Mouse (Mus musculus): Measurements from ENCODE around the gene Il17rb. TPM values are rescaled to one million over a fixed set of nuclear protein-coding genes. Genes with fewer than 3 reads are reported as not detected.

The Il17rb gene
- polyA plus RNA-seq, 1 experiment from 2014 or later, result 1.2 TPM

DNA sequence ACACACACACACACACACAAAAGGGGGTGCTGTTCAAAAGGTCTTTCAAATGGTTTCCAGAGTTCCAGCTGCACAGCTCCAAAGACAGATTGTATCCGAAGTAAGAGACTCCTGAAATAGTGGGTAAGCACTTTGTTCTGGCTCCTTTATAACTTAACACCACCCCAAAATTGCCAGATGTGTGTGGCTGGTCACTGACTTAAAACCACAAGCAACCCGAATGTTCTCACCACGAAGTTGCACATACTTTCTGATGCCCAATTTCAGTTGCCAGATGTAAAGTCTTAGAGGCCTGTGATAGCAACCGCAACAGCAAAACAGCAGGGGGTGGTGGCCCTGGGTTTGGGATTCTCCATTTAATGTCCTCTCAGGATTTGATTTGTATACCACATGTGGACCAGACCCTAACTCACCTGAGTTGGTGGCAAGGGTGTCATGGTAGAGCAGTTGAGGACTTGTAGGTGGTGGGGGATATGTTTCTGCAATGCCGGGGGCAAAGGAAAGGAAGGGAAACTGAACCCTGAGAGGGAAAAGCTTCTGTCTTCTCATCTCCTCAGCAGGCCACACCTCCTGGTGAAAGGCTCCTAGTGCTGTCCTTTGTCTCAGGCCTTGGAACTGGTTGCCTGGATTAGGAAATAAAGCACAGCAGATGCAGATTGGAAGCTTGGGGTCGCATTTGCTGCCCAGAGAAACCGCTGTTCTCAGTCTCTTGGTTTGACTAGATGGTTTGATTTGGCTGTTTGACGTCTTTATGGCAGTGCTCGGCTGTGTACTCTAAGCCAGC is 11.3 kb upstream of the Il17rb start:
- Histone ChIP-seq H3K36me3 (ENCODE audit: control insufficient read depth, insufficient read depth, low read length) (no peaks in the 10 kb centered on the region), H3K4me1 (ENCODE audit: control insufficient read depth, insufficient read depth, low read length) (0 out of 2 replicates have a peak, but pooled peaks cover 5% of the 10 kb centered on the region), H3K9me3 (ENCODE audit: control insufficient read depth, low read length) (no peaks in the 10 kb centered on the region), H3K4me3 (ENCODE audit: low read depth, low read length) (no peak overlapping the region), H3K27me3 (ENCODE audit: control insufficient read depth, insufficient read depth, low read length) (no peaks in the 10 kb centered on the region), H3K9ac (ENCODE audit: low read length) (no peak overlapping the region), H3K27ac (replicated peaks; ENCODE audit: low read depth, low read length) (no peak overlapping the region), H3K4me2 (ENCODE audit: low read depth, severe bottlenecking) (no peak overlapping the region)
- 44% methylated on average over 9 of the region's 9 CpGs for WGBS
- no peak for ATAC-seq (ENCODE audit: insufficient number of reproducible peaks, low FRiP score, low TSS enrichment, low read depth)
- DNase-seq (ENCODE audit: low spot score), result no peak

DNA sequence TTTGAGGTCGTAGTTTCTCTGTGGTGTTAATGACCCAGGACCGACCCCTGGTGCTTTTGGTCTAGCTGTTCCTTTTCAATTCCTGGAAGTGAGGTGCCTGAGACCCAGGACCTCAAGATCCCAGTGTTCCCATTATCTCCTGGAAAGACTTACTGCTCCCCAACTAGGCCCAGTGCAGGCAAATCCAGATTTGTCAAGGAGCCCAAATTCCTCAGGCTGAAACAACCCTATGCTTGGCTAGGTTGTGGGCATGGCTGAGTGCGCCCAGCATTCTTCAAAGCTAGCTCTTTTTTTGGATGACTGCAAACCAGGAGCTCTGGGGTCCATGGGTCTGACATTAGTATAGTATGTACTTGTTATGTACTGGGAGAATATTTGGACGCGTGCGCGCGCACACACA is 10.7 kb upstream of the Il17rb start:
- H3K36me3 ChIP-seq (ENCODE audit: control insufficient read depth, insufficient read depth, low read length), result no peaks in the 10 kb centered on the region
- 92% methylated on average over 8 of the region's 8 CpGs for WGBS

DNA sequence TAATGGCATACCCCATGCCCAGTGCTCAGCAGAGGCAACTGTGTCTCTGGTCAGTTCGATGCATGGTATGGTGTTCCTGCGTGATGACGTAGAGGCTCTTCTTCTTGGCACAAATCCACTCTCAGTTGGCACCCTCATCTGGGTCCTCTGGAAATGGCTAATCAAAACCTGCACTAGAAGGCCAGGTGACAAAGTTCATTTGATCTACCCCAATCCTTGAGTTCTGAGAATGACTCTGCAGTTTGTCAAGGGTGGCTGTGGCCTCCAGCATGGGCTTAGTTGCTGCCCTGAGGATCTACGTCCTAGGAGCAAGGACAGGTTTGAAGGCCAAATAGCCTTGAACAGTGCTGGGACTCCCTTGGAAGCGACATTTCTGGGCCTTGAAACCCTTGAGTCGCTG is 10.2 kb upstream of the Il17rb start:
- no peak for DNase-seq (ENCODE audit: low spot score)
- no peak overlapping the region for H3K4me2 ChIP-seq (ENCODE audit: low read depth, severe bottlenecking)
- H3K27me3 ChIP-seq (ENCODE audit: control insufficient read depth, insufficient read depth, low read length), result no peaks in the 10 kb centered on the region
- H3K9me3 ChIP-seq (ENCODE audit: control insufficient read depth, low read length), result no peaks in the 10 kb centered on the region
- H3K36me3 ChIP-seq (ENCODE audit: control insufficient read depth, insufficient read depth, low read length), result no peaks in the 10 kb centered on the region
- no peak overlapping the region for H3K27ac ChIP-seq (replicated peaks; ENCODE audit: low read depth, low read length)
- H3K4me1 ChIP-seq (ENCODE audit: control insufficient read depth, insufficient read depth, low read length), result 0 out of 2 replicates have a peak, but pooled peaks cover 5% of the 10 kb centered on the region
- no peak overlapping the region for H3K9ac ChIP-seq (ENCODE audit: low read length)
- WGBS, result 93% methylated on average over 6 of the region's 6 CpGs
- no peak for ATAC-seq (ENCODE audit: insufficient number of reproducible peaks, low FRiP score, low TSS enrichment, low read depth)
- H3K4me3 ChIP-seq (ENCODE audit: low read depth, low read length), result no peak overlapping the region

More for the DNA sequence above, 10.7 kb upstream of the Il17rb start:
- no peaks in the 10 kb centered on the region for H3K27me3 ChIP-seq (ENCODE audit: control insufficient read depth, insufficient read depth, low read length)
- H3K9me3 ChIP-seq (ENCODE audit: control insufficient read depth, low read length), result no peaks in the 10 kb centered on the region
- H3K4me2 ChIP-seq (ENCODE audit: low read depth, severe bottlenecking), result no peak overlapping the region
- DNase-seq (ENCODE audit: low spot score), result no peak
- no peak overlapping the region for H3K4me3 ChIP-seq (ENCODE audit: low read depth, low read length)
- no peak for ATAC-seq (ENCODE audit: insufficient number of reproducible peaks, low FRiP score, low TSS enrichment, low read depth)
- 0 out of 2 replicates have a peak, but pooled peaks cover 5% of the 10 kb centered on the region for H3K4me1 ChIP-seq (ENCODE audit: control insufficient read depth, insufficient read depth, low read length)
- H3K9ac ChIP-seq (ENCODE audit: low read length), result no peak overlapping the region
- H3K27ac ChIP-seq (replicated peaks; ENCODE audit: low read depth, low read length), result no peak overlapping the region

DNA sequence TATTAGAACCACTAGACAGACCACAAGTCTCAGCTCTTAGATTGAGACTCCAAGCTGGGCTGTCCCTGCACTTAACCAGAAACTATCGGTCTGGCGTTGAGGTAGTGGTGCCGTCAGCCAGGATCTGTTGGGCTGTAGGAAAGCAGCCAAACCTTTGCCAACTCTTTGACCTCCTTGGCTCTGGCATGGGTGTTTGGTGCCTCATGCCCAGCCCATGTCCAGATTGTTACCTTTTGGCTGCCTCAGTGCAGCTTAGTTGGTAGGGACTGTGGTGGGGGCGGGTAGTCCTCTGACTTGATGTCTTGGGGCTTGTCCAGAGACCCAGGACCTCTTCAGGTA is 9.7 kb upstream of the Il17rb start:
- Histone ChIP-seq H3K4me1 (ENCODE audit: control insufficient read depth, insufficient read depth, low read length) (0 out of 2 replicates have a peak, but pooled peaks cover 5% of the 10 kb centered on the region), H3K4me3 (ENCODE audit: low read depth, low read length) (no peak overlapping the region), H3K4me2 (ENCODE audit: low read depth, severe bottlenecking) (no peak overlapping the region), H3K27ac (replicated peaks; ENCODE audit: low read depth, low read length) (no peak overlapping the region), H3K27me3 (ENCODE audit: control insufficient read depth, insufficient read depth, low read length) (no peaks in the 10 kb centered on the region), H3K9me3 (ENCODE audit: control insufficient read depth, low read length) (no peaks in the 10 kb centered on the region), H3K9ac (ENCODE audit: low read length) (no peak overlapping the region), H3K36me3 (ENCODE audit: control insufficient read depth, insufficient read depth, low read length) (no peaks in the 10 kb centered on the region)
- ATAC-seq (ENCODE audit: insufficient number of reproducible peaks, low FRiP score, low TSS enrichment, low read depth) (no peak), DNase-seq (ENCODE audit: low spot score) (no peak)
- WGBS, result 93% methylated on average over 4 of the region's 4 CpGs

DNA sequence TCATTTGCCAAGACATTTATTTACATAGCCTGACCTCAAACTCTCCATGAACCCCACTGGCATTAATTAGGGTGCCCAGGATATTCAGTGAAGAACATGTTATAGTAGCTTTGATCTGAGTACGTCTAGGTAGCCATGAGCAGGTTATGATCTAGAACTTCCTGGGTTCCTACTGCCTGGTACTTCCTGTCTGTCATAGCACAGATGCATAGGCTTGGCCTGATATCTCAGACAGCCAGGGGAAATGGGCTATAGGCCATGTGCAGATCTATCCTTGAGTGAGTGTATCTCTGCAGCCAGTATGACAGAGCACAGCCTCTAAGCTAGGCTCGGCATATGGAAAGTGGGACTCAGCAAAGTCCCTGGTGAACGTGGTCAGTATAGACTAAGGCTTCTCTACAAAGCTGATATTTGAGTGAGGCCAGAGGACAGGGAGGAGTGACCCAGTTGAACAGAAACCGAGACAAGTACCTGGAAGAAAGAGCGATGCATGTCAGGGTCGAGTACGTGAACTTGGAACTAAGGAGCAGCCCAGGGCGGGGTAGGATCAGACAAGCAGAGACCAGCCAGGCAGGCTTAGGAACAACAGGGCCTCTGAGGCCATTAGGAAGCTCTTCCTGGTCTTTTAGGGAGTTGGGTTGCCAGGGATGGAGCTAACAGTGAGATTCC is 9.2 kb upstream of the Il17rb start:
- Histone ChIP-seq H3K27me3 (ENCODE audit: control insufficient read depth, insufficient read depth, low read length) (no peaks in the 10 kb centered on the region), H3K27ac (replicated peaks; ENCODE audit: low read depth, low read length) (no peak overlapping the region), H3K9ac (ENCODE audit: low read length) (no peak overlapping the region), H3K9me3 (ENCODE audit: control insufficient read depth, low read length) (no peaks in the 10 kb centered on the region), H3K4me2 (ENCODE audit: low read depth, severe bottlenecking) (no peak overlapping the region), H3K4me3 (ENCODE audit: low read depth, low read length) (no peak overlapping the region), H3K4me1 (ENCODE audit: control insufficient read depth, insufficient read depth, low read length) (0 out of 2 replicates have a peak, but pooled peaks cover 5% of the 10 kb centered on the region), H3K36me3 (ENCODE audit: control insufficient read depth, insufficient read depth, low read length) (no peaks in the 10 kb centered on the region)
- WGBS, result 88% methylated on average over 8 of the region's 8 CpGs
- DNase-seq (ENCODE audit: low spot score), result no peak
- no peak for ATAC-seq (ENCODE audit: insufficient number of reproducible peaks, low FRiP score, low TSS enrichment, low read depth)

DNA sequence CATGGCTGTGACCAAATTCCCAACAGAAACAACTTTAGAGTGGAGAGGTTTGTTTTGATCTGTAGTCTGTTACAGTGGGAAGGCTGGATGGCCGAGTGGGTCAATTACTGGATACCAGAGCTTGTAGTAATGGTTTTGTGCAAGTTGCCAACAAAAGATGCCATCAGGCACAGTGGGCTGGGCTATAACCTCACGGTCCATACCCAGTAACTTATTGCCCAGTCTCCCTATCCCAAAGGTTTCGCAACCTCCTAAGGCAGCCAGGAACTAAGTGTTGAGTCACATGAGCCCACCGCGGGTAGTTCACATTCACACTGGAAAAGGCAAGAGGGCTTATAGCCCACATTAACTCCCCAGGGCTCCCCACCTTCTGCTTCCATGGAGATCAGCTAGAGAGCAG is 8.0 kb upstream of the Il17rb start:
- Histone ChIP-seq H3K27me3 (ENCODE audit: control insufficient read depth, insufficient read depth, low read length) (no peaks in the 10 kb centered on the region), H3K36me3 (ENCODE audit: control insufficient read depth, insufficient read depth, low read length) (no peaks in the 10 kb centered on the region), H3K4me3 (ENCODE audit: low read depth, low read length) (no peak overlapping the region), H3K27ac (replicated peaks; ENCODE audit: low read depth, low read length) (no peak overlapping the region), H3K4me2 (ENCODE audit: low read depth, severe bottlenecking) (no peak overlapping the region), H3K4me1 (ENCODE audit: control insufficient read depth, insufficient read depth, low read length) (0 out of 2 replicates have a peak, but pooled peaks cover 5% of the 10 kb centered on the region), H3K9me3 (ENCODE audit: control insufficient read depth, low read length) (no peaks in the 10 kb centered on the region), H3K9ac (ENCODE audit: low read length) (no peak overlapping the region)
- DNase-seq (ENCODE audit: low spot score), result no peak
- WGBS, result 91% methylated on average over 5 of the region's 5 CpGs
- ATAC-seq (ENCODE audit: insufficient number of reproducible peaks, low FRiP score, low TSS enrichment, low read depth), result no peak

DNA sequence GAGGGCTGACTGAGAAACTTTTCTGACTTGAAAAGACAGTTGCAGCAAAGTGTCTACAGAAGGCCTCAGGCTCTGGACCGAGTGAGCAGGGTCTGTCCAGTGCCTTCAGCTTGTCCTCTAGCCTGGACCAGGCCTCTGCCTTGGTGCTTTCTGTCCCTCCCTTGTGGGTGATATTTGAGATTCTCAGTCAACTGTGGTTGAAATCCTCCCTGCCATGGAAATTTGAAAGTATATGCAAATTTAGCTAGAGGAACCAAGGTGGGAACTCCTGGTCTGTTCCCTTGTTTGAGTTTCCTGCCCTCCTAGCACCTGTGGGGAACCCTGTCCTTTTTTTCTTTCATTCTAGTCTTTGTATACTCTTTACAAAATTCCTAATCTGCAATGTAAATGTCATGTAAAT is 6.3 kb upstream of the Il17rb start:
- no peaks in the 10 kb centered on the region for H3K27me3 ChIP-seq (ENCODE audit: control insufficient read depth, insufficient read depth, low read length)
- H3K9ac ChIP-seq (ENCODE audit: low read length), result no peak overlapping the region
- no peak overlapping the region for H3K4me2 ChIP-seq (ENCODE audit: low read depth, severe bottlenecking)
- ATAC-seq (ENCODE audit: insufficient number of reproducible peaks, low FRiP score, low TSS enrichment, low read depth) (no peak), DNase-seq (ENCODE audit: low spot score) (no peak)
- no peaks in the 10 kb centered on the region; the same call in 1 of the 2 replicates for H3K36me3 ChIP-seq (ENCODE audit: control insufficient read depth, insufficient read depth, low read length)
- H3K4me1 ChIP-seq (ENCODE audit: control insufficient read depth, insufficient read depth, low read length), result 0 out of 2 replicates have a peak, but pooled peaks cover 3% of the 10 kb centered on the region
- no peak overlapping the region for H3K27ac ChIP-seq (replicated peaks; ENCODE audit: low read depth, low read length)
- 52% methylated on average over 1 of the region's 1 CpGs for WGBS
- no peak overlapping the region for H3K4me3 ChIP-seq (ENCODE audit: low read depth, low read length)
- no peaks in the 10 kb centered on the region for H3K9me3 ChIP-seq (ENCODE audit: control insufficient read depth, low read length)

DNA sequence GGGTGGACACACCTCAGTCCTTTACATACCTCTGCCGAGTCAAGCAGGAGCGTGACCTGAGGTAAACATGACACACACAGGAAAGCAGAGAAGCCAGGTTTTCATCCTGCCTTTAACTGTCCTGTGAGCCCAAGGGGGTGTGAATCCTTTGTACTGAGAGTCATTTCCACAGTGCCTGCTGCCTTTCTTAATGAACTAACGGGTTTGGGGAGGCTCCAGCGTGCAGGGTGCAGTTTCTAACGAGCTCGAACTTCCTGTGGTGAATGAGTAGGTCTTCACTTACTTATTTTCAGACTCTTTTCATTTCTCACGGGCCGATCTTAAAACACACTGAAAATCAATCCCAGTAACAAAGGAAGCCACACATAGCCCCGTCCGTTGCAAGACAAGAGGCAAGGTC is 5.8 kb upstream of the Il17rb start:
- no peak for DNase-seq (ENCODE audit: low spot score)
- Histone ChIP-seq H3K27me3 (ENCODE audit: control insufficient read depth, insufficient read depth, low read length) (peaks cover under 1% of the 10 kb centered on the region; the same call in 1 of the 2 replicates), H3K36me3 (ENCODE audit: control insufficient read depth, insufficient read depth, low read length) (no peaks in the 10 kb centered on the region; the same call in 1 of the 2 replicates), H3K9me3 (ENCODE audit: control insufficient read depth, low read length) (no peaks in the 10 kb centered on the region), H3K27ac (replicated peaks; ENCODE audit: low read depth, low read length) (no peak overlapping the region), H3K4me1 (ENCODE audit: control insufficient read depth, insufficient read depth, low read length) (no peaks in the 10 kb centered on the region), H3K4me3 (ENCODE audit: low read depth, low read length) (no peak overlapping the region), H3K9ac (ENCODE audit: low read length) (no peak overlapping the region), H3K4me2 (ENCODE audit: low read depth, severe bottlenecking) (no peak overlapping the region)
- 47% methylated on average over 10 of the region's 10 CpGs for WGBS
- no peak for ATAC-seq (ENCODE audit: insufficient number of reproducible peaks, low FRiP score, low TSS enrichment, low read depth)

Measured in limb, embryonic 11.5 days (tissue).